Mouse (Mus musculus): Measurements from ENCODE around the gene Cebpa. TPM values are rescaled to one million over a fixed set of nuclear protein-coding genes. Genes with fewer than 3 reads are reported as not detected.

Gene Cebpa
- total RNA-seq, 1 experiment from 2014 or later: 9.3 TPM

Other genes starting within 250 kb of the Cebpa start
- 41.3 to 56.2 TPM (median 52.8 TPM) in 3 replicates for gene Pepd, start 206.9 kb upstream of the Cebpa start, total RNA-seq (2017)
- gene Cebpg, start 62.7 kb upstream of the Cebpa start, total RNA-seq (2017): 50.2 to 83.4 TPM (median 69.0 TPM) in 3 replicates
- gene Slc7a10, start 67.1 kb downstream of the Cebpa start, total RNA-seq (2017): not detected in 3 replicates
- not detected in 3 replicates for gene Lrp3, start 96.2 kb downstream of the Cebpa start, total RNA-seq (2017)
- 10.4 to 20.6 TPM (median 15.0 TPM) in 3 replicates for gene Gpatch1, start 199.1 kb downstream of the Cebpa start, total RNA-seq (2017)
- gene Rhpn2, start 214.9 kb downstream of the Cebpa start, total RNA-seq (2017): 0.85 TPM in 1 of 3 replicates, not detected in the others